Mouse (Mus musculus) urinary bladder, postnatal 25 days (tissue): ENCODE results near the gene Ubr7.
A peak's percentile ranks its signal among the peaks of the same experiment; 100 is the strongest.

ENCODE experiments used
- DNase-seq: peaks from one replicate; pipeline ENCODE4 v3.0.0; 2022; ENCODE audit warnings: low spot score

Gene Ubr7

GRCm38 (mm10) chr12:102757689-102758402, at the start of gene Ubr7, which contains the start of the genes Gm28051 and Gon7:
Gene Ubr7 (plus strand): TSS chr12:102757967.
Gene Gm28051 (minus strand): TSS chr12:102757765.
Gene Gon7 (minus strand): TSS chr12:102757803.
- peak; percentile 91 for DNase-seq

GRCm38 (mm10) chr12:102708220-102708619, 49.5 kb upstream of the Ubr7 start:
- peak; percentile 36 for DNase-seq

GRCm38 (mm10) chr12:102709896-102710295, 47.9 kb upstream of the Ubr7 start:
- no peak for DNase-seq

- no peak for DNase-seq
Measured at GRCm38 (mm10) chr12:102710851-102711375, 46.9 kb upstream of the Ubr7 start.

GRCm38 (mm10) chr12:102713153-102713865, 44.5 kb upstream of the Ubr7 start:
- DNase-seq, result no peak

- DNase-seq, result no peak
Measured at GRCm38 (mm10) chr12:102714116-102714515, 43.7 kb upstream of the Ubr7 start.

- no peak for DNase-seq
Measured at GRCm38 (mm10) chr12:102714654-102715395, 42.9 kb upstream of the Ubr7 start.

- DNase-seq, result peak; percentile 34
Measured at GRCm38 (mm10) chr12:102719552-102720315, 38.0 kb upstream of the Ubr7 start.

- no peak for DNase-seq
Measured at GRCm38 (mm10) chr12:102722451-102722850, 35.3 kb upstream of the Ubr7 start.

GRCm38 (mm10) chr12:102722966-102723365, 34.8 kb upstream of the Ubr7 start:
- DNase-seq, result no peak

- DNase-seq, result no peak
Measured at GRCm38 (mm10) chr12:102723861-102724260, 33.9 kb upstream of the Ubr7 start.

GRCm38 (mm10) chr12:102725146-102725545, 32.6 kb upstream of the Ubr7 start:
- no peak for DNase-seq

- no peak for DNase-seq
Measured at GRCm38 (mm10) chr12:102725761-102726175, 32.0 kb upstream of the Ubr7 start.

GRCm38 (mm10) chr12:102729855-102730797, 27.6 kb upstream of the Ubr7 start:
- peak; percentile 26 for DNase-seq

GRCm38 (mm10) chr12:102730798-102731619, 26.8 kb upstream of the Ubr7 start:
- DNase-seq, result no peak

GRCm38 (mm10) chr12:102733381-102733780, 24.4 kb upstream of the Ubr7 start:
- DNase-seq, result peak; percentile 50

- DNase-seq, result no peak
Measured at GRCm38 (mm10) chr12:102739096-102739495, 18.7 kb upstream of the Ubr7 start.

- DNase-seq, result no peak
Measured at GRCm38 (mm10) chr12:102740285-102740684, 17.5 kb upstream of the Ubr7 start.

GRCm38 (mm10) chr12:102742056-102742455, 15.7 kb upstream of the Ubr7 start:
- DNase-seq, result no peak
